ENCODE assay signal across 9 mouse cellular contexts in genomic region chr4:145836863-145837440, GRCm38 (mm10). TPM values are rescaled to one million over a fixed set of nuclear protein-coding genes. Genes with fewer than 3 reads are reported as not detected.
DNase-seq lines count a peak whose midpoint lies in the region; ATAC-seq and TF ChIP-seq lines count a peak whose summit lies in the region.
"Not testable (repeated sequence)": the region's sequence is repeated elsewhere in the genome, so short reads cannot be mapped to it uniquely, and the experiment has no call there.
"Had no signal": no experiment of that assay in that cellular context is flagged by ENCODE, and none has a peak within 500 bp of the region (broad histone marks: within the 10 kb centered on the region; RNA-seq: fewer than 3 reads in every experiment).

No protein-coding gene starts in this region.

- H3K27ac ChIP-seq in ES-E14 (ENCODE audit: insufficient read depth, low read depth, low read length, poor library complexity, severe bottlenecking); embryonic facial prominence, embryonic 11.5 days (replicated peaks; ENCODE audit: low read depth, low read length); hindbrain, embryonic 13.5 days; left cerebral cortex, adult 2 months; lung, postnatal 0 days (ENCODE audit: low read length); neural tube, embryonic 15.5 days (replicated peaks): not testable (repeated sequence)

- not testable (repeated sequence) for H3K9me3 ChIP-seq in ES-E14 (ENCODE audit: control insufficient read depth, insufficient read depth, low read depth, low read length); embryonic facial prominence, embryonic 11.5 days (replicated peaks; ENCODE audit: control insufficient read depth, low read length); lung, postnatal 0 days (ENCODE audit: low read length); neural tube, embryonic 15.5 days (replicated peaks)
- H3K9me3 ChIP-seq in hindbrain, embryonic 13.5 days, result peaks cover 15% of the 10 kb centered on the region

- WGBS in embryonic facial prominence, embryonic 11.5 days, result 58% methylated on average over 45 of the region's 75 CpGs
- 63% methylated on average over 56 of the region's 75 CpGs for WGBS in hindbrain, embryonic 13.5 days
- WGBS in lung, postnatal 0 days, result 64% methylated on average over 45 of the region's 75 CpGs
- WGBS in neural tube, embryonic 15.5 days, result 65% methylated on average over 56 of the region's 75 CpGs

- not testable (repeated sequence) for H3K36me3 ChIP-seq in ES-E14 (ENCODE audit: control insufficient read depth, insufficient read depth, low read length, poor library complexity, severe bottlenecking); embryonic facial prominence, embryonic 11.5 days (replicated peaks; ENCODE audit: control insufficient read depth, insufficient read depth, low read depth, low read length); hindbrain, embryonic 13.5 days; lung, postnatal 0 days (ENCODE audit: insufficient read depth, low read length); neural tube, embryonic 15.5 days

- peak; percentile 28 for DNase-seq in ES-E14 (ENCODE audit: low read depth, low spot score)
- DNase-seq in embryonic facial prominence, embryonic 11.5 days (ENCODE audit: low spot score); lung, postnatal 0 days (ENCODE audit: low spot score): not testable (repeated sequence)
- DNase-seq in gastrocnemius, postnatal 25 days, result peak; percentile 7
- DNase-seq in left cerebral cortex, adult 2 months (ENCODE audit: extremely low spot score in 1 of 2, low spot score in 2 of 2), result peak; percentile 12 to 13
- DNase-seq in thymus, postnatal 4 days, result peak; percentile 19

- intact Hi-C loops in left cerebral cortex, adult 2 months (cut with DNase I), result not testable (repeated sequence)

- H3K4me3 ChIP-seq in ES-E14 (ENCODE audit: insufficient read depth in 1 of 2, low read depth in 1 of 2, low read length in 2 of 2, poor library complexity in 1 of 2, severe bottlenecking in 1 of 2), result peak overlapping the region; percentile 69
- H3K4me3 ChIP-seq in embryonic facial prominence, embryonic 11.5 days (ENCODE audit: low read depth, low read length); hindbrain, embryonic 13.5 days; left cerebral cortex, adult 2 months; lung, postnatal 0 days (ENCODE audit: low read depth, low read length); neural tube, embryonic 15.5 days (replicated peaks): not testable (repeated sequence)

- peak; percentile 87 for ATAC-seq in embryonic facial prominence, embryonic 11.5 days (replicated peaks; ENCODE audit: insufficient number of reproducible peaks, low FRiP score, low TSS enrichment, low read depth)
- peak; percentile 87 for ATAC-seq in hindbrain, embryonic 13.5 days (ENCODE audit: low FRiP score)
- peak; percentile 74 for ATAC-seq in lung, postnatal 0 days
- ATAC-seq in neural tube, embryonic 15.5 days (ENCODE audit: low FRiP score), result peak; percentile 79

- TF ChIP-seq CTCF in left cerebral cortex, adult 2 months (IDR thresholded peaks at IDR 0.05); lung, postnatal 0 days (IDR thresholded peaks at IDR 0.05): not testable (repeated sequence)

- H3K9ac ChIP-seq in ES-E14 (ENCODE audit: insufficient read depth, low read depth, low read length, poor library complexity, severe bottlenecking), result peak overlapping the region; percentile 80
- not testable (repeated sequence) for H3K9ac ChIP-seq in embryonic facial prominence, embryonic 11.5 days (replicated peaks; ENCODE audit: low read length); hindbrain, embryonic 13.5 days; lung, postnatal 0 days (replicated peaks; ENCODE audit: low read depth); neural tube, embryonic 15.5 days (replicated peaks)

- H3K4me2 ChIP-seq in embryonic facial prominence, embryonic 11.5 days (ENCODE audit: low read depth, low read length); hindbrain, embryonic 13.5 days; lung, postnatal 0 days (replicated peaks; ENCODE audit: low read depth, low read length); neural tube, embryonic 15.5 days: not testable (repeated sequence)

- TF ChIP-seq EP300 in lung, postnatal 0 days (IDR thresholded peaks at IDR 0.05), result not testable (repeated sequence)

- H3K4me1 ChIP-seq in ES-E14 (ENCODE audit: control insufficient read depth in 2 of 2, insufficient read depth in 2 of 2, low read length in 2 of 2, poor library complexity in 1 of 2); embryonic facial prominence, embryonic 11.5 days (ENCODE audit: control insufficient read depth, insufficient read depth, low read length); hindbrain, embryonic 13.5 days (replicated peaks); lung, postnatal 0 days (ENCODE audit: insufficient read depth, low read depth, low read length); neural tube, embryonic 15.5 days: not testable (repeated sequence)

- in situ Hi-C loops in ES-E14 (cut with MboI; ENCODE audit: low sequenced_read_pairs in 2 of 2, unreplicated experiment in 2 of 2), result not testable (repeated sequence)

- H3K27me3 ChIP-seq in embryonic facial prominence, embryonic 11.5 days (ENCODE audit: control insufficient read depth, insufficient read depth, low read length); hindbrain, embryonic 13.5 days; lung, postnatal 0 days (replicated peaks; ENCODE audit: insufficient read depth, low read length); neural tube, embryonic 15.5 days (replicated peaks): not testable (repeated sequence)

RNA-seq across cellular contexts. Expression of gene Zfp986, which starts 31.6 kb away (rescaled TPM):
- total RNA-seq in ES-E14 (2012; rRNA removed), result 15.7 and 18.2 TPM in 2 replicates
- polyA plus RNA-seq in embryonic facial prominence, embryonic 11.5 days (2014; fragmentation: Nextera tagmentation; extraction: Ambion mirVana), result not detected in 2 replicates
- not detected for total RNA-seq in gastrocnemius, postnatal 25 days (2021)
- not detected in 2 replicates for polyA plus RNA-seq in hindbrain, embryonic 13.5 days (2015; fragmentation: Nextera tagmentation; extraction: Ambion mirVana)
- total RNA-seq in left cerebral cortex, adult 2 months (2021), result under 1 TPM in 1 of 2 experiments, not detected in 1; 0.96 TPM
- not detected in 2 replicates for polyA plus RNA-seq in lung, postnatal 0 days (2015; fragmentation: Nextera tagmentation; extraction: Ambion mirVana)
- 0.14 TPM in 1 of 2 replicates, not detected in the other for polyA plus RNA-seq in neural tube, embryonic 15.5 days (2015; fragmentation: Nextera tagmentation; extraction: Ambion mirVana)
- total RNA-seq: adrenal gland, postnatal 36 days had no signal
